Mouse (Mus musculus) frontal cortex, adult (tissue): ENCODE measurements at regions not wholly inside any gene's neighbourhood (a gene's known extent, or its start where the extent isn't known, plus 50 kb on each side); places are given as distances from the start of the nearest gene placed in this dataset.

Source experiments
- ATAC-seq: cut with Nextera tagmentation; 2 replicates; pipeline ENCODE4 v1.9.2; 2017; ENCODE audit warnings: mild to moderate bottlenecking, moderate library complexity, mixed read lengths; ENCODE audit not compliant: low TSS enrichment

- ATAC-seq, result no peak
Observed at GRCm38 (mm10) chr1:119194533-119194932, 141.1 kb upstream of the Gli2 start.

GRCm38 (mm10) chr1:119191177-119191576 lies 137.8 kb upstream of the Gli2 start:
- no peak for ATAC-seq

- ATAC-seq, result peak; percentile 93
Observed at GRCm38 (mm10) chr1:119189461-119190066, 136.1 kb upstream of the Gli2 start.

DNA sequence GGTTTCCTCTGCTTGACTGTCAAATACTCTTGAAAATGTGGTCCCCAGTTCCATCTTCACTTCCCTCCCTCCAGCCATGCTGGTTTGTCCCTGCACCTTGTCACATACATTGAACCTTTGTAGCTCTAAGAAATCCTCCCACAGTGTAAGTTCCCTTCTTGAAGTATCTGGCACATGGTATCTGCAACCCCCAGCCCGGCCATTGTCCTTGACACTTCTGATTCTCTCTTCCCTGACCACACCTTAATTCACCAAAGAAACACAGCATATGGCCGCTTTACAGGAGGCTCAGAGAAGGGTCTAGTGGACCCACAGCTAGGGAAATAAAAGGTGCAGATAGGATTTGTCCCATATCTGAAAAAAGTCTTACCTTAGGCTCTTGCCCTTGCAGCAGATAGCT lies 133.9 kb upstream of the Gli2 start:
- ATAC-seq, result no peak

DNA sequence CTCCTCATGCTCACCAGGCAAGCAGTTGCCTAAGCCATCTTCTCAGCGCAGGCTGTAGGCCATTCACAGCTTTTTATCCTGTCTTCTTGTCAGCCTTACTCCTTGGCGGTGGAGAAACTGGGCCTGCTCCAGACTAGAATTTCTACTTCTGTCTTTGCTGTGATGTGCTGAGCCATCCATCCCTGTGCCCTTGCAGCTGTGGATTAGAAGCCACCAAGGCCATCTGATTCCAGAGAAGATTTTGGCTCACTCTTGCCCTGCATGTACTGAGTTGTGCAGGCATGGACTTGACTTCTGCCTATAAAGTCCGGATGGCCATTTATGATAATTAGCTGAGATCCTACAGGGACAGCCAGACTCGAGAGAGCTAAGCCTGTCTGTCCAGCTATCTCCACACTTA lies 133.4 kb upstream of the Gli2 start:
- 0 out of 2 replicates have a peak, but pooled peaks have one; percentile 5 for ATAC-seq

DNA sequence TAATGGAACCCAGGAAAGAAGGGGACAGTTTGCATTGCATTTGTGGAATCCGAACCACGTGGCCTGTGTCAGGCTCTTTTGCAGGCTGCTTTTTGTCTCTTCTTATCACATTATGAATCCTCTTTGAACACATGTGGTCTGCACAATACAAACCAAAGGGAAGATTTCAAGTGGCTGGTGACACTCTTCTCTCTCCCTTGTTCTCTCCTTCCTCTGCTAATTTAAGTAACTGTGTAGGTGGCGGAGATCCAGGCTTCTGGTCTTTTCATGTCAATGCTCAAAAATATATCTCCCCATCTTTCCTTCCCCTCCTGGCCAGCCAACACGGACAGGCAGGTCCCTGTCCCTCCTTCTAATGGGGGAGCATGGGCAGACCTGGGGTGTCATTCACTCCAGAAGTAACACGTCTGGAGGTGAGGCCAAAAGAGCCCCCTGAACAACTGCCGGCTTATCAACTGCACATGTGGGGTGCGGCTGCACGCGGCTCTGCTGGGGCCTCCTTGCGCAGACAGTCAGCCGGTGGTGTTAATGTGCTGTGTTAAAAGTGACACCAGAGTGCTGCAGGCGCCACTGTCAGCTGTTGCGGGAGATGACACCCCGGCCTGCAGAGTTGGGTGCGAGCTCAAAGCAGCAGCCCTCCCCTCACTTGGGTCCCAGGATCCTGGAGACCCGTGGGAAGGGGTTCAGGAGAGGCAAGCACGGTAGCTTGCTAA lies 130.3 kb upstream of the Gli2 start:
- peak; percentile 77 for ATAC-seq

- no peak for ATAC-seq
Observed at GRCm38 (mm10) chr1:119173030-119173756, 119.8 kb upstream of the Gli2 start.

DNA sequence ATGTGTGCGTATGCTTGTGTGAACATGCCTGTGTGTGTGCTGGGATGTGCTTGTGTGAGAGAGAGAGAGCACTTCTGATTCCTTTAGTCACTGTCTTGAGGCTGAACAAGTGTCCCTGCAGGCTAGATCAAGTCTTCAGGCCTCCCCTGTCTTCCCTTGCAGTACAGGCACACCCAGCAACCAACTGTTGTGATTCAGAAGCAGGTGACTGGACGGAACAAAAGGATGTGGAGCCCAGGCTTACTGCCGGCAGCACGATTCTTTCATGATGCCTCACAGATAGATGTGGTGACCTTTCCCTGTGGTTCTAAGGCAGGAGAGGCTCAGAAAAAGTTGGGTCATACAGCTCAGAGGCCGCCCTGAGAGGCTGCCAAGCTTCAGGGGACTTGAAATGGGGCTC lies 114.0 kb upstream of the Gli2 start:
- no peak for ATAC-seq

- no peak for ATAC-seq
Observed at GRCm38 (mm10) chr1:119166286-119166685, 112.9 kb upstream of the Gli2 start.

DNA sequence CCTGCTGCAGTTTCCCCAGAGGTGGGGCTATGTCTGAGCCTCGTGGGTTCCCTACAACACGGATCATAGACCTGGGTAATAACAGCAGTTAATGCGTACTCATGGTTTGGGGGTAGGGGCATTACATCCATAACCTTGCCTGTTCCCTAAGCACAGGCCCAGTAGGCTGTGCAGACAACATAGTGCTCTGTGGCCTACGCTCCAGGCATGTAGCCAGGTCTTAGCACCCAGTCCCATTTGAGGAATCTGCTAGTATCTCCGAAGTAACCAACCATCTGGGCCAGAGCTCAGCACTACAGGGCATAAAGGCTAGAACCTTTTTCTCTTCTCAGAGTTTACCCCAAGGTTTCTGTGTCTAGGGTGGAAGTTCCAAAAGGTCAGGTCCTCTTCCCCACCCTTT lies 111.4 kb upstream of the Gli2 start:
- ATAC-seq, result no peak

- no peak for ATAC-seq
Observed at GRCm38 (mm10) chr1:119163846-119164245, 110.4 kb upstream of the Gli2 start.

DNA sequence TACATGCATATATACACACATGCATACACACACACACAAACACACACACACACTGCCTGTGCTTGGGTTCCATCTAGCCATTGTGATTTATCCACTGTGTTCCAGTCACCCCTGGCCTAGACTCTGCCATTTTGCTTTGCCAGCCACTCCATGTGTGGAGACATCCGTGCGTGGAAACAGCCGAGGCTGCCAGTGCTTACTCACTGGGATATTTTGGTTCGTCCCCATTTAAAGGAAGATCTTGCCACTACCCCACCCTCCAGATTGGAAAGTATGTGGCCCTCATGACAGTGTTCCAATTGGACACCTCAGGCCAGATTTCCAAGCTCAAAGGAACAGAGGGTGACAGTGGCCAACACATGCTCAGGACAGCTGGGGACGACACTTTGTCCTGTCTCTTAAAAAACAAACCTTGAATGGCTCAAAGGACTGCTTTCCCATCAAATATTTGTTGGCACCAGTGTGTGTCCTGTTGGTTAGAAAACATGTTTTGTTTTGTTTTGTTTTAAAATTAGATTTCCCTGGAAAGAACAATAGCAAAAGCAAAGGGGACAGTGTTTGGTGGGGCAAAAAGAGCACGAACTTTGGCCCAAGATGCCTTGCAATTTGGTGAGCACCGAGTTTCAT lies 109.8 kb upstream of the Gli2 start:
- ATAC-seq, result peak; percentile 60

DNA sequence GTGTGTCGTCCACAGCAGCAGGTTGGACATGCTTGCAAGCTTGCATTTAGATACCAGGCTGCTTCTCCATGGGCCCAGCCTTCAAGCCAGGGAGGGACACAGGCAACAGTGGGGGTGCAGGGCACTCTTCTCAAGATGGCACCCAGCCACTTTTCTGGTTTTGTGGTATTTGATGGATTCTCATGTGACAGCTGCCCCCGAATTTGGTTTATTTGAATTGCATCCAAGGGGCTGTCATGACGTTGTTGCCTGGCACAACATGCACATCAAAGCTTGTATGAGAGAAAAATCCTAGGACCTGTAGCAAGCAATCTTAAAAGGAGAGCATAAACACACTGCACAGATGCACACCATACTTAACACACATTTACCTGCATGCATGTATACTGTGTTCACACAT lies 108.3 kb upstream of the Gli2 start:
- no peak for ATAC-seq

DNA sequence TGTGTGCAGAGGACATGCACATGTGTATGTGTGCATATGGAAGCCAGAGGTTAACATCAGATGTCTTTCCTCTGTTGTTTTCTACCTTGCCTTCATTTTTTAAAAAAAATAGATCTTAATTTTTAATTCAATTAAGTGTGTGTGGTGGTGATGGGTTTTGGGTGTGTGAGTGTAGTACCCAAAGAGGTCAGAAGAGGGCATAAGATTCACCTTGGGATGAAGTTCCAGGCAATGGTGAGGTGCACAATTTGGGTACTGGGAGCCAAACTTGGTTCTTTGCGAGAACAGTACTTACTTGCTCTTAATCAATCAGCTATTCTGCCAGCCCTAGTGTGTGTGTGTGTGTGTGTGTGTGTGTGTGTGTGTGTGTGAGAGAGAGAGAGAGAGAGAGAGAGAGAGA lies 106.9 kb upstream of the Gli2 start:
- no peak for ATAC-seq

GRCm38 (mm10) chr1:119157171-119157700 lies 103.8 kb upstream of the Gli2 start:
- ATAC-seq, result no peak

DNA sequence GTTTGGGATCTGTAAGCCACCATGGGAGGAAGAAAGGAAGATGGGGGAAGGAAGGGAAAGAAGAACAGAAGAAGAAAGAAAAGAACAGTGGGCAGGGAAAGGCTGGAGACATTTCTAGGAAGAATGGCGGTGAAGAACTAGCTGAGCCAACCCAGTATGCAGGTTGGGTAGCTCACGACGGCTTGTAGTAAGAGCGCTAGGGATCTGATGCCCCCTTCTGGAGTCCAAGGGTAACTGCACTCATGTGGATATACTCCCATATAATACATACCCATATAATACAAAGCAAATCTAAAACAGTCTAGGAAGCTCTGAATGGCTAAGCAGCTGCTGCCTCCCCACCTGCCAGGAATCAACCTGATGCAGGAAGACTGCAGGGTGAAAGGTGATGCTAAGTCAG lies 100.2 kb upstream of the Gli2 start:
- no peak for ATAC-seq

DNA sequence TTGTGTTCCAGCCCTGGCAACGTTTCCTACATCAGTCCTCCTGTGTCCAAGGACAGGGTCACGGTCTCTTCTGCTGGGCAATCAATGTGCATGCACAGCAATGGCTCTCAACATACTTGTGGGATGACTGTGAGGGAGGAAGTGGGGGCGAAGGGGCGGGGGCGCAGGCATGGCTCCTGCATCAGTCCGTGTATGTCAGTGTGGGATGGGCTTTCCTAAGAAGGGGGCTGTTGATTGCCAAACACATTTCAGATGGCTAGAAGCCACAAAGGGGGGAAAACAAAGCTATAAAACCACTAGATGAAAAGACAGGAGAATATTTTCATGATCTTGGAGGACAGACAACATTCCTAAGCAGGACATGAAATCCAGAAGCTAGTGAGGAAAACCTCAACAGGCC lies 99.4 kb upstream of the Gli2 start:
- ATAC-seq, result no peak

DNA sequence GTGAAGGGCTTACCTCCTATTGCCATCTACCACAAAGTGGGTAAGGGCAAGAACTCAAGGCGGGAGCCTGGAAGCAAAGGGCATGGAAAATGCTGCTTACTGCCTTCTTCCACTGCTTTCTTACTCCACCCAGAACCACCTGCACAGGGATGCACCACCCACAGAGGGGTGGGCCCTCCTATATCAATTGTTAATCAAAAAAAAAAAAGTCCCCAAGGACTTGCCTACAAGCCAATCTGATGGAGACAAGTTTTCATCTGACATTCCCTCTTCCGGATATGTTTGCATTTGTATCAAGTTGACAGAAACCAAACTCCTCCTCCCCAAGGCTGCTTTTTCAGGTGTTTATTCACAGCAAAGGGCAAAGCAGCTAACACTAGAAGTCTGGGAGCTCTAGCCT lies 94.1 kb upstream of the Gli2 start:
- no peak for ATAC-seq

GRCm38 (mm10) chr1:119143808-119144207 lies 90.4 kb upstream of the Gli2 start:
- no peak for ATAC-seq

DNA sequence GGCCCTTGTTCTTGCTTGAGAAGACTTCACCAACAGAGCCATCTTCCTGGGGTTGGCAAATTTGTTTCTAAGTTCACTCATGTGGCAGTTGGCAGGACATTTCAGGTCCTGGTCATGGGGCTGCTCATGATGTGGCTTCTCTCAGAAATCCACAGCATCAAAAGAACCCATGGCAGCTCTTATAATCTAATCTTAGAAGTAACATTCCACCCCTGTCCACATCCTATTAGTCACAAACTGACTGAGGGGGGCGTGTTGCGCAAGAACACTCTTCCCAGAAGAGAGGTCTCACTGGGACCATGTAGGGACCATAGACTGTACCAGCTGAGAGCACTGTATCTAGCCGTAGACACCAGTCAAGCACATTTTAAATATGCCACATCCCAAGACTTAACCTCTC lies 75.6 kb upstream of the Gli2 start:
- ATAC-seq, result no peak

- ATAC-seq, result no peak
Observed at GRCm38 (mm10) chr1:119125561-119125960, 72.1 kb upstream of the Gli2 start.

DNA sequence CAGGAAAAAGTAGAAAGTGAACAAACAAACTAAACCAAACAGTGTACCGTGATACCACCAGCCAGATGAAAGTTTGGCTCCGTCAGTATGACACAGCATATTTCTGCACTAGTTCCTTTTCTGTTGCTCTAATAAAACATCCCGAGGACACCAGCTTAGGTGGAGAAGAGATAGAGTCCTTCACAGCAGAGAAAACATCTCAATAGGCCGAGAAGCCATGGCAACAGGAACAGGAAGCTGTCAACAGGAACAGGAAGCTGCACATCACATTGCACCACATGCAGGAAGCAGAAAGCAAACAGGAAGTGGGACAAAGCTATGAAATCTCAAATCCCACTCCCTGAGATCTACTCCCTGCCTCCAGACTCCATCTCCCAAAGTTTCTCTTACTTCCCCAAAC lies 71.4 kb upstream of the Gli2 start:
- no peak for ATAC-seq
